Mouse (Mus musculus): ENCODE results near the gene Lman2l. TPM values are rescaled to one million over a fixed set of nuclear protein-coding genes. Genes with fewer than 3 reads are reported as not detected.
A peak's percentile ranks its signal among the peaks of the same experiment; 100 is the strongest.

Gene Lman2l
- polyA plus RNA-seq, 1 experiment from 2014 or later, result 49.3 TPM

DNA sequence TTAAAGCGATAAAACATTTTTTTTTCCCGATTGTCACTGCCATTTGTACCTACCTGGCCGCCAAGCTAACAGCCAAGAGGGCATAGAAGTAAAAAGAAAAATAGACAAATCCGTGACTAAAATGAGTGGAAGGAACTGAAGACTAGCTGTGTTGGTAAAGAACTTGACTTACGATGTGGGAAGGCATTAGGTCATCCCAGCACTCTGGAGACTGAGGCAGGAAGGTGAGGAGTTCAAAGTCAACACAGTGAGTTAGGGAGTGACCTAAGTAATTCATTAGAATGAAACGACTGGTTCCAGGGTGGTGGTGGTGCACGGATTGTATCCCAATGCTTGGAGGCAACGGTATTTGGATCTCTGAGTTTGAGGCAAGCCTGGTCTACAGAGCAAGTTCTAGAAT is 437 bp upstream of the Lman2l start:
- no peaks in the 10 kb centered on the region for H3K36me3 ChIP-seq (ENCODE audit: control insufficient read depth, insufficient read depth, low read length)
- H3K9ac ChIP-seq (replicated peaks; ENCODE audit: low read depth, low read length), result no peak overlapping the region
- H3K4me1 ChIP-seq (ENCODE audit: control insufficient read depth, insufficient read depth, low read length), result no peaks in the 10 kb centered on the region
- peak; percentile 5; the same call in 1 of the 2 replicates for ATAC-seq (ENCODE audit: low read depth)
- peak overlapping the region; percentile 17; the same call in 1 of the 2 replicates for H3K4me2 ChIP-seq (ENCODE audit: low read depth, low read length)
- WGBS, result 39% methylated on average over 8 of the region's 8 CpGs
- H3K9me3 ChIP-seq (ENCODE audit: control insufficient read depth, low read length), result no peaks in the 10 kb centered on the region
- no peak overlapping the region; the same call in 1 of the 2 replicates for H3K4me3 ChIP-seq (ENCODE audit: low read depth, low read length)
- 0 out of 2 replicates have a peak overlapping the region, but pooled peaks have one; percentile 35 for H3K27ac ChIP-seq (ENCODE audit: low read depth, low read length)
- H3K27me3 ChIP-seq (ENCODE audit: control insufficient read depth, insufficient read depth, low read length), result no peaks in the 10 kb centered on the region

DNA sequence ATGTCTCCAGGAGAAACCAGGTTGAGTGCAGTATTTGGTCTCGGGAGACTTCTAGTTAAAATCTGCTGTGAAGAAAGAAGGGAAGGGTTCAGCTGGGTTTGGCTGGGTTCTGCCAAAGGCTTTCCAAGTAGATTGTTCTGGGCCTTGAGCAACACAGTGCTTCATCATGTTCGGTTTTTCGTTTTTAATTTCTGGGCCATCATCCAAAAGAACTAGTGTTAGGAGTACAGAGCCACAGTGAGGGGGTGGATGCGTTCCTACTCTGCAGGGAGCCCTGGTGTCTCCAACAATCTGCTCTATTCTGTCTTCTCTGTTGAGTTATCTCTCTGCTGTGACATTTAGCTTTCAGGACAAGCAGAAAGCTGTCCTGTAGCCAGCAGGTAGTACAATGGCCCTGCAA is 4.0 kb downstream of the Lman2l start:
- Histone ChIP-seq H3K4me1 (ENCODE audit: control insufficient read depth, insufficient read depth, low read length) (no peaks in the 10 kb centered on the region), H3K9ac (replicated peaks; ENCODE audit: low read depth, low read length) (no peak overlapping the region), H3K27me3 (ENCODE audit: control insufficient read depth, insufficient read depth, low read length) (no peaks in the 10 kb centered on the region), H3K9me3 (ENCODE audit: control insufficient read depth, low read length) (no peaks in the 10 kb centered on the region), H3K4me3 (ENCODE audit: low read depth, low read length) (no peak overlapping the region), H3K27ac (ENCODE audit: low read depth, low read length) (no peak overlapping the region), H3K36me3 (ENCODE audit: control insufficient read depth, insufficient read depth, low read length) (peaks cover 33% of the 10 kb centered on the region), H3K4me2 (ENCODE audit: low read depth, low read length) (no peak overlapping the region)
- ATAC-seq (ENCODE audit: low read depth), result no peak
- WGBS, result 91% methylated on average over 4 of the region's 4 CpGs

DNA sequence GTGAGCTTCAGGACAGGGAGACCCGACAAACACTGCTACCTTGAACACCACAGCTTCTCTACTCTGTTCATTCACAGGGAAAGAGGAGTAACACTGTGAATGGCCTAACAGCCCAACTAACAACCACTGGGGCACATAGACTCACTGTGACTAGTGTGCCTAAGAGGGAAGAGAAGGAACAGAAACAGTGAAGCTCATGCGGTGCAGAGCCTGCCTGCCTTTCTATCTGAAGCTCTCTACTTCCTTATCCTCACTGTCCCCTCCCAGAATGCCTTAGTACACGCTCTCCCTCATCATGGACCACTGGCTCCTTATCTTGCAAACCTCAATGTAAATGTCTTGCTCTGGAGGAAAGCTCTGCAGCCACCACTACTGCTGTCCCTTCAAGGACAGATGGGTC is 7.8 kb downstream of the Lman2l start:
- no peak overlapping the region for H3K4me2 ChIP-seq (ENCODE audit: low read depth, low read length)
- no peak overlapping the region for H3K4me3 ChIP-seq (ENCODE audit: low read depth, low read length)
- WGBS, result 96% methylated on average over 3 of the region's 3 CpGs
- no peak overlapping the region for H3K27ac ChIP-seq (ENCODE audit: low read depth, low read length)
- H3K27me3 ChIP-seq (ENCODE audit: control insufficient read depth, insufficient read depth, low read length), result no peaks in the 10 kb centered on the region
- no peaks in the 10 kb centered on the region for H3K9me3 ChIP-seq (ENCODE audit: control insufficient read depth, low read length)
- H3K9ac ChIP-seq (replicated peaks; ENCODE audit: low read depth, low read length), result no peak overlapping the region
- H3K4me1 ChIP-seq (ENCODE audit: control insufficient read depth, insufficient read depth, low read length), result no peaks in the 10 kb centered on the region
- H3K36me3 ChIP-seq (ENCODE audit: control insufficient read depth, insufficient read depth, low read length), result peaks cover 45% of the 10 kb centered on the region
- ATAC-seq (ENCODE audit: low read depth), result no peak

DNA sequence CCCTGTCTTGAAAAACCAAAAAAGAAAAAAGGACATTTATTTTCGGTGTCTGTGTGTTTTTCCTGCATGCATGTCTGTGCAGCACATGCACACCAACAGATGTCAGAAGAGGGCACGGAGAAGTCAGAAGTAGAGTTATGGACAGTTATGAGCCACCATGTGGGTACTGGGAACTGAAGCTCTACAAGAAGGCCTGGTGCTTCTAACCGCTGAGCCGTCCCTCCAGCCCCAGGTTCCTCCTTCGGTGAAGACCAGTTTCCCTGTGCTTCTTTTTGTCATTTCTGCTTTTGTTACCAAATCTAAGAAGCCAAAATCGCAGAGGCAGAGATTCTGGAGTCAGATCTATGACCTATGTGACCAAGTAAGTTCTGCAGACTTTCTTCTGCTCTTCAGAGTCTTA is 8.6 kb downstream of the Lman2l start:
- Histone ChIP-seq H3K9me3 (ENCODE audit: control insufficient read depth, low read length) (no peaks in the 10 kb centered on the region), H3K4me3 (ENCODE audit: low read depth, low read length) (no peak overlapping the region), H3K4me2 (ENCODE audit: low read depth, low read length) (no peak overlapping the region), H3K9ac (replicated peaks; ENCODE audit: low read depth, low read length) (no peak overlapping the region), H3K4me1 (ENCODE audit: control insufficient read depth, insufficient read depth, low read length) (no peaks in the 10 kb centered on the region), H3K27me3 (ENCODE audit: control insufficient read depth, insufficient read depth, low read length) (no peaks in the 10 kb centered on the region), H3K36me3 (ENCODE audit: control insufficient read depth, insufficient read depth, low read length) (peaks cover 45% of the 10 kb centered on the region), H3K27ac (ENCODE audit: low read depth, low read length) (no peak overlapping the region)
- WGBS, result 95% methylated on average over 6 of the region's 6 CpGs
- ATAC-seq (ENCODE audit: low read depth), result no peak

DNA sequence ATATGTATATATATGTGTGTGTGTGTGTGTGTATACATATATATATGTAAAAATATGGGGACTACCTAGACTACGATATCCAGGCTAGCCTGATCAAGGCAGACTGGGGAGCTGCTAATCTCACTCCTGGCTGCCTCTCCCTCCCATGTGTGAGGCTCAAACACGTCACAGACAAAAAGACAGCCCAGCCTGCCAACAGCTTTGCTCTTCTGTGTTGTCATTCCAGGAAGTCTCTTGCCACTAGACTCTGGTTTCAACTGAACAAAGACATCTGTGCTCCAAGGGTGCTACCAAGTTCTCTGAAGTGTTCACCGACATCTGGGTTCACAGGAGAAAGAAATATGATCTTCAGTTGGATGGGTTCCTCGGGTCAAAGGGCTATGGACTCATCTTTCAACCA is 10.0 kb downstream of the Lman2l start:
- Histone ChIP-seq H3K36me3 (ENCODE audit: control insufficient read depth, insufficient read depth, low read length) (peaks cover 49% of the 10 kb centered on the region), H3K4me2 (ENCODE audit: low read depth, low read length) (no peak overlapping the region), H3K9me3 (ENCODE audit: control insufficient read depth, low read length) (no peaks in the 10 kb centered on the region), H3K4me3 (ENCODE audit: low read depth, low read length) (no peak overlapping the region), H3K9ac (replicated peaks; ENCODE audit: low read depth, low read length) (no peak overlapping the region), H3K4me1 (ENCODE audit: control insufficient read depth, insufficient read depth, low read length) (no peaks in the 10 kb centered on the region), H3K27ac (ENCODE audit: low read depth, low read length) (no peak overlapping the region), H3K27me3 (ENCODE audit: control insufficient read depth, insufficient read depth, low read length) (no peaks in the 10 kb centered on the region)
- ATAC-seq (ENCODE audit: low read depth), result no peak
- 86% methylated on average over 4 of the region's 4 CpGs for WGBS

DNA sequence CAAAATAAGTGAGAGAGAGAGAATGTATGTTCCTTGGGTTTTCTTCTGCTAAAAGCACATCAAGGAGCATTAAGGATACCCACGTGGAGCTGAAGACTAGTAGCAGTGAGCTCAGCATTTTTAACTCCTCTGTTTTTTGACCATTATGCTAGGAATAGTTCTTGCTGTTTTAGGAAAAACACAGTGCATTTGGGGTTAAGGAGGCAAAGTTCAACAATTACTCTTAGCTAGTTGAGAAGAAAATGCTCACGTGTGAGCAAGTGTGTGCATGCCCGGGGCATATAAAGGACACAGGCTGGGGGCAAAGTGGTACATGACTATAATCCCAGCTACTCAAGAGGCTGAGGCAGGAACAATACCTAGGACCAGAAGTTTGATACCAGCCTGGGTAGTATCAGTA is 11.5 kb downstream of the Lman2l start:
- Histone ChIP-seq H3K9me3 (ENCODE audit: control insufficient read depth, low read length) (no peaks in the 10 kb centered on the region), H3K4me3 (ENCODE audit: low read depth, low read length) (no peak overlapping the region), H3K4me2 (ENCODE audit: low read depth, low read length) (no peak overlapping the region), H3K27ac (ENCODE audit: low read depth, low read length) (no peak overlapping the region), H3K36me3 (ENCODE audit: control insufficient read depth, insufficient read depth, low read length) (peaks cover 48% of the 10 kb centered on the region), H3K9ac (replicated peaks; ENCODE audit: low read depth, low read length) (no peak overlapping the region), H3K4me1 (ENCODE audit: control insufficient read depth, insufficient read depth, low read length) (no peaks in the 10 kb centered on the region), H3K27me3 (ENCODE audit: control insufficient read depth, insufficient read depth, low read length) (no peaks in the 10 kb centered on the region)
- WGBS, result 97% methylated on average over 3 of the region's 3 CpGs
- no peak for ATAC-seq (ENCODE audit: low read depth)

DNA sequence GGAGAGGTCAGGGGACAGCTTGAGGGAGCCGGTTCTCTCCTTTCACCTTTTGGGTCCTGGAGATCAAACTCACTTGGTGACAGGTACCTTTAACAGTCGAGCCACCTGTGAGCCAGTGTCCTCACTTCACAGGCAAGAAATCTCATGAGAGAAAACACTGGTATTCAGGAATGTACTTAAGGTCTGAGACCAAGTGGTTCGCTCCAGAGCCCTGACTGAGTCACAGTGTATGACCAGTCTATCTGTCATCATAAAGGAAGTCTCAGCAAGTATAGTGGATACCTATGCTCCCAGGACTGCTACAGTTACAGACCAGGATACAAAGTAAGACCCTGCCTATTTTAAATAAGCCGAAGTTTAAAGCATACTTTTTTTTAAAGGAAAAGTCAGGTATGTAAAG is 12.1 kb downstream of the Lman2l start:
- 89% methylated on average over 4 of the region's 4 CpGs for WGBS
- H3K9ac ChIP-seq (replicated peaks; ENCODE audit: low read depth, low read length), result no peak overlapping the region
- no peaks in the 10 kb centered on the region for H3K9me3 ChIP-seq (ENCODE audit: control insufficient read depth, low read length)
- no peaks in the 10 kb centered on the region for H3K27me3 ChIP-seq (ENCODE audit: control insufficient read depth, insufficient read depth, low read length)
- no peak overlapping the region for H3K4me2 ChIP-seq (ENCODE audit: low read depth, low read length)
- H3K4me1 ChIP-seq (ENCODE audit: control insufficient read depth, insufficient read depth, low read length), result no peaks in the 10 kb centered on the region
- H3K4me3 ChIP-seq (ENCODE audit: low read depth, low read length), result no peak overlapping the region
- peaks cover 49% of the 10 kb centered on the region for H3K36me3 ChIP-seq (ENCODE audit: control insufficient read depth, insufficient read depth, low read length)
- no peak for ATAC-seq (ENCODE audit: low read depth)
- no peak overlapping the region for H3K27ac ChIP-seq (ENCODE audit: low read depth, low read length)

DNA sequence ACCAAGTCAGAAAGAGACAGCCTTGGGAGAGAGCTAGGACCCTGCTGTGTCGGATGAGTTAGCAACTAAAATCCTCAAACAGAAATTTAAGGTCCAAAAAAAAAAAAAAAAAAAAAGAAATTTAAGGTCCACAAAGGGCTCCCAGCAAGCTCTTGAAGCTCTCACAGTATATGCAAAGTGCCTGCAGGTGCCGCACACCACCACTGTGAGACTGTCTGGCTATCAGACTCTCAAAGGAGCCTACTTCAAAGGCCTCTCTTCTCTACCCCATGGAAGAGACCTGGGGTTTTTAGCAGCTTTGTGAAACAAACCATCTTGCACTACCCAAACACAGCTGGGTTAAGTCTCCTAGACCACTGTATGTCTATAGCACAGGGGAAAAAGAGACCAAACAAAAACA is 15.6 kb downstream of the Lman2l start:
- Histone ChIP-seq H3K9me3 (ENCODE audit: control insufficient read depth, low read length) (no peaks in the 10 kb centered on the region), H3K9ac (replicated peaks; ENCODE audit: low read depth, low read length) (no peak overlapping the region), H3K4me1 (ENCODE audit: control insufficient read depth, insufficient read depth, low read length) (no peaks in the 10 kb centered on the region), H3K27me3 (ENCODE audit: control insufficient read depth, insufficient read depth, low read length) (no peaks in the 10 kb centered on the region), H3K4me3 (ENCODE audit: low read depth, low read length) (no peak overlapping the region), H3K4me2 (ENCODE audit: low read depth, low read length) (no peak overlapping the region), H3K36me3 (ENCODE audit: control insufficient read depth, insufficient read depth, low read length) (peaks cover 47% of the 10 kb centered on the region), H3K27ac (ENCODE audit: low read depth, low read length) (no peak overlapping the region)
- no peak for ATAC-seq (ENCODE audit: low read depth)
- 96% methylated on average over 2 of the region's 2 CpGs for WGBS

DNA sequence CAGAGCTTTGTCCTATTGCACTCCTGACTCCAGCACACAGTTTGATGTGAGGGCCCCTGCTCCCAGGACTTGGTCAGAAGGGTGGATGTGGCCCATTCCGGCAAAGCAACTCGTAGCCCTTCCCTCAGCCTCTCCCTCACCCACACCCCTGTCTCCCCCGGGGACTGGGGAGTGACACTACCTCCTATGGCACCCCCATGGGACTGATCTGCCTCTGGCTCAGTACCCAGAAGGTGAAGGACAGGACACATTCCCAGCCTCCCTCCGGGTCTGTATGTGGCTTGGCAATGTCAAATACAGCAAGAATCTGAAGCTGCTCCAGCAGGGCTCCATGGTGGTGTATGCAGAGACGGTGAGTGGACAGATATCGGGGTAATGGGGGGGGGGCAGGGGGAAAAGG is 40.5 kb downstream of the Lman2l start:
- Histone ChIP-seq H3K4me1 (ENCODE audit: control insufficient read depth, insufficient read depth, low read length) (peaks cover 6% of the 10 kb centered on the region; the same call in 1 of the 2 replicates), H3K27ac (ENCODE audit: low read depth, low read length) (no peak overlapping the region), H3K4me3 (ENCODE audit: low read depth, low read length) (no peak overlapping the region), H3K36me3 (ENCODE audit: control insufficient read depth, insufficient read depth, low read length) (no peaks in the 10 kb centered on the region), H3K9me3 (ENCODE audit: control insufficient read depth, low read length) (no peaks in the 10 kb centered on the region), H3K9ac (replicated peaks; ENCODE audit: low read depth, low read length) (no peak overlapping the region), H3K27me3 (ENCODE audit: control insufficient read depth, insufficient read depth, low read length) (no peaks in the 10 kb centered on the region), H3K4me2 (ENCODE audit: low read depth, low read length) (no peak overlapping the region)
- no peak for ATAC-seq (ENCODE audit: low read depth)
- 88% methylated on average over 6 of the region's 6 CpGs for WGBS

DNA sequence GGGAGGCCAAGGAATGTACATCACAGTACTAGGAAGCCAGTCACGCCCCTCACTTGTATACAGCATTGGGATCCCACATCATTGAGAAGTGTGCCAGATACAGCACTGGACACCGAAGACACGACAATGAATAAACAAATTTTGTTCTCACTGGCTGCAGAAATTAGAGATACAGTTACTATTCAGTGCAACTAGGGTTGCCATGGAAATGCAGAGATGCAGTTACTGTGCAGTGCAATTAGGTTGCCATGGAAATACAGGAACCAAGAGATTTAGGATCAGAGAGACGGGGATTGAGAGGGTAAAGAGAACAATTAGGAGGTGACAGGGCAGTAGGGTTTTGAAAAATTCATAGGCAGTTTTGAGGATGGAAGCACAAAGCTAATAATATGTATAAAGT is 43.6 kb downstream of the Lman2l start:
- Histone ChIP-seq H3K4me2 (ENCODE audit: low read depth, low read length) (no peak overlapping the region), H3K4me3 (ENCODE audit: low read depth, low read length) (no peak overlapping the region), H3K27ac (ENCODE audit: low read depth, low read length) (no peak overlapping the region), H3K9me3 (ENCODE audit: control insufficient read depth, low read length) (no peaks in the 10 kb centered on the region), H3K9ac (replicated peaks; ENCODE audit: low read depth, low read length) (no peak overlapping the region), H3K27me3 (ENCODE audit: control insufficient read depth, insufficient read depth, low read length) (no peaks in the 10 kb centered on the region), H3K4me1 (ENCODE audit: control insufficient read depth, insufficient read depth, low read length) (peaks cover 6% of the 10 kb centered on the region; the same call in 1 of the 2 replicates), H3K36me3 (ENCODE audit: control insufficient read depth, insufficient read depth, low read length) (no peaks in the 10 kb centered on the region)
- peak; percentile 63 for ATAC-seq (ENCODE audit: low read depth)
- 48% methylated on average over 4 of the region's 4 CpGs for WGBS
